Mouse (Mus musculus) testis, adult 2 months (tissue): Measurements from ENCODE around the gene Ccdc137.

ENCODE experiments used
- CTCF ChIP-seq: fragments of 200-500 bp; IDR thresholded peaks from 2 replicates; pipeline ENCODE4 v1.5.1; 2012; ENCODE audit warnings: low read depth, mild to moderate bottlenecking, inconsistent platforms, low read length, moderate library complexity; ENCODE audit not compliant: control insufficient read depth, insufficient read depth, insufficient replicate concordance
- POLR2A ChIP-seq: fragments of 200-500 bp; IDR thresholded peaks from 2 replicates; pipeline ENCODE4 v1.6.1; 2012; ENCODE audit warnings: low read depth, mild to moderate bottlenecking, inconsistent platforms, low read length, moderate library complexity; ENCODE audit not compliant: control insufficient read depth

DNA sequence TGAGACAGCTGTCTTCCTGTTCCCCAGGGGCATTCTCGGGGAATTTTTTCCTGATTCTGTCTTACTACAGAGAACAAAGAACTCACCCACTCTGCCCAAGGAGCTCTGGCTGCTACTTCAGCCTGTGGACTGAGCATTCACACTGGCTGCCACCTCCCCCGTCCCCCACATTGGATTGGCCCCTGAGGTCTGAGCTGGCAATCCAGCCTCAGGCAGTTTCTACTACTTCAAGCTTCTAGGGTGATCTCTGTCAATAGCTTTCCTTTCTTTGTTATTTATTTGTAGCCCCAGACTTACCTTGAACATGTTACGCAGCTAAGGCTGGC is 34.9 kb downstream of the Ccdc137 start:
- TF ChIP-seq CTCF, result no peak
- no peak for TF ChIP-seq POLR2A
